In the genomic region with DNA sequence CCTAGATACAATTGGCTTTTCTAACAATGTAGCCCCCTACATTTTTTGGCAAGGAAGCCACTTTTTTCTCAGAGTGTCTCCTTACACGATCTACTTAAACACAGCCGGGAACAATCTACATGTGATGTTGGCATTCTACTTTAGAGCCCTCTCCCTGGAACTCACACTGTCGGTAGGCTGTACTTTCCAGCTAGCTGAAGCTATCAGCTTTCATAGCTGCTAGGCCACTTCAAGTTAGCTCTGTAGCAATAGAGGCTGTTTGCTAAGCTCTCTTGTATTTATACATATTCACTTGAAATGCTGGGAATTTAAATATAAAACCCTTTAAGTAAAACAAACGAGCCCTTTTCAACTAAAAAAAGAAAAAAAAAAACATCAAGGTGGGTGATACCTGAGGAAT, we compare ENCODE assay signal across 14 mouse cellular contexts. TPM values are rescaled to one million over a fixed set of nuclear protein-coding genes. Genes with fewer than 3 reads are reported as not detected.
"Had no signal": no experiment of that assay in that cellular context is flagged by ENCODE, and none has a peak within 500 bp of the region (broad histone marks: within the 10 kb centered on the region; RNA-seq: fewer than 3 reads in every experiment).

No protein-coding gene starts in this region.

- H3K4me2 ChIP-seq: heart, embryonic 11.5 days; heart, embryonic 13.5 days; heart, embryonic 15.5 days; hindbrain, embryonic 13.5 days; hindbrain, embryonic 15.5 days; kidney, embryonic 15.5 days; limb, embryonic 13.5 days had no signal

- DNase-seq: heart, adult 11 months; kidney, adult 11 months had no signal

- H3K27ac ChIP-seq: heart, adult 2 months; heart, embryonic 13.5 days; heart, embryonic 15.5 days; hindbrain, embryonic 13.5 days; hindbrain, embryonic 15.5 days; hindbrain, postnatal 0 days; kidney, embryonic 15.5 days; kidney, postnatal 0 days; limb, embryonic 13.5 days had no signal

- H3K9me3 ChIP-seq: heart, embryonic 13.5 days; heart, embryonic 15.5 days; hindbrain, embryonic 13.5 days; hindbrain, embryonic 15.5 days; kidney, embryonic 15.5 days; limb, embryonic 13.5 days had no signal

- ATAC-seq: intestine, embryonic 16.5 days had no signal

- H3K9ac ChIP-seq: heart, embryonic 13.5 days; heart, embryonic 15.5 days; hindbrain, embryonic 13.5 days; hindbrain, embryonic 15.5 days; kidney, embryonic 15.5 days; limb, embryonic 13.5 days had no signal

- H3K36me3 ChIP-seq: hindbrain, embryonic 13.5 days; hindbrain, embryonic 15.5 days; limb, embryonic 13.5 days had no signal

- H3K27me3 ChIP-seq: heart, embryonic 13.5 days; heart, embryonic 15.5 days; hindbrain, embryonic 13.5 days; hindbrain, embryonic 15.5 days; kidney, embryonic 15.5 days; limb, embryonic 13.5 days had no signal

- H3K4me3 ChIP-seq: heart, adult 2 months; heart, embryonic 13.5 days; heart, embryonic 15.5 days; hindbrain, embryonic 13.5 days; hindbrain, embryonic 15.5 days; kidney, embryonic 15.5 days; limb, embryonic 13.5 days had no signal

RNA-seq across cellular contexts. Expression of gene 1300017J02Rik, which starts 2.6 kb away (rescaled TPM):
- polyA plus RNA-seq: heart, adult 2 months; large intestine, adult 2 months had no signal
